In genomic region chr13:98222848-98223247, GRCm38 (mm10) we compare ENCODE assay signal across 9 mouse cellular contexts. TPM values are rescaled to one million over a fixed set of nuclear protein-coding genes. Genes with fewer than 3 reads are reported as not detected.
DNase-seq lines count a peak whose midpoint lies in the region; ATAC-seq lines count a peak whose summit lies in the region.
"Had no signal": no experiment of that assay in that cellular context is flagged by ENCODE, and none has a peak within 500 bp of the region (broad histone marks: within the 10 kb centered on the region; RNA-seq: fewer than 3 reads in every experiment).

No protein-coding gene starts in this region.

- H3K9ac ChIP-seq in forebrain, embryonic 16.5 days (replicated peaks; ENCODE audit: low read depth, low read length): no peak overlapping the region

- 0 out of 2 replicates have a peak, but pooled peaks cover 3% of the 10 kb centered on the region for H3K4me1 ChIP-seq in forebrain, embryonic 16.5 days (replicated peaks; ENCODE audit: control insufficient read depth, insufficient read depth, low read length)
- H3K4me1 ChIP-seq in midbrain, embryonic 10.5 days: 0 out of 2 replicates have a peak, but pooled peaks cover 3% of the 10 kb centered on the region

- H3K9me3 ChIP-seq in forebrain, embryonic 16.5 days (ENCODE audit: control insufficient read depth, low read length): no peaks in the 10 kb centered on the region
- no peaks in the 10 kb centered on the region for H3K9me3 ChIP-seq in midbrain, embryonic 10.5 days (replicated peaks)

- peak; percentile 25 for DNase-seq in ovary, postnatal 36 days (ENCODE audit: low spot score)
- no peak for DNase-seq in ovary, adult 18-20 months (ENCODE audit: low spot score)
- peak; percentile 44 for DNase-seq in adrenal gland, postnatal 25 days
- peak; percentile 27 for DNase-seq in kidney, adult 9 months
- peak; percentile 36 for DNase-seq in midbrain, embryonic 10.5 days (ENCODE audit: low spot score)
- no peak for DNase-seq in right cerebral cortex, postnatal 36 days (ENCODE audit: low spot score in 2 of 2)

- H3K27ac ChIP-seq in forebrain, embryonic 16.5 days (ENCODE audit: low read length): no peak overlapping the region
- H3K27ac ChIP-seq in midbrain, embryonic 10.5 days (replicated peaks): peak overlapping the region; percentile 46

- peak overlapping the region; percentile 10; the same call in 1 of the 2 replicates for H3K4me2 ChIP-seq in forebrain, embryonic 16.5 days (ENCODE audit: low read length)

- ATAC-seq in forebrain, embryonic 16.5 days: peak; percentile 59; the same call in 1 of the 2 replicates
- ATAC-seq in inflammation-experienced regulatory T-cells, adult 6 months: no peak

- H3K27me3 ChIP-seq in forebrain, embryonic 16.5 days (replicated peaks; ENCODE audit: control insufficient read depth, insufficient read depth, low read length): no peaks in the 10 kb centered on the region
- H3K27me3 ChIP-seq in midbrain, embryonic 10.5 days (ENCODE audit: low read depth, poor library complexity, severe bottlenecking): no peaks in the 10 kb centered on the region

- no peak overlapping the region for H3K4me3 ChIP-seq in forebrain, embryonic 16.5 days (replicated peaks; ENCODE audit: low read length)
- no peak overlapping the region for H3K4me3 ChIP-seq in midbrain, embryonic 10.5 days
- H3K4me3 ChIP-seq: erythroblast, embryonic 14.5 days had no signal

- 35% methylated on average over 12 of the region's 12 CpGs for WGBS in forebrain, embryonic 16.5 days
- 42% methylated on average over 12 of the region's 12 CpGs for WGBS in midbrain, embryonic 10.5 days

- no peaks in the 10 kb centered on the region for H3K36me3 ChIP-seq in forebrain, embryonic 16.5 days (ENCODE audit: control insufficient read depth, insufficient read depth)
- no peaks in the 10 kb centered on the region for H3K36me3 ChIP-seq in midbrain, embryonic 10.5 days

RNA-seq across cellular contexts. Expression of gene Arhgef28, which starts 16.6 kb away (rescaled TPM):
- total RNA-seq in adrenal gland, postnatal 25 days (2021): 16.0 and 19.8 TPM in 2 replicates
- 16.3 and 17.3 TPM in 2 replicates for polyA plus RNA-seq in forebrain, embryonic 16.5 days (2015; fragmentation: Nextera tagmentation; extraction: Ambion mirVana)
- 8.9 and 10.0 TPM in 2 replicates for polyA plus RNA-seq in midbrain, embryonic 10.5 days (2016; fragmentation: Nextera tagmentation; extraction: Ambion mirVana)
- polyA plus RNA-seq in inflammation-experienced regulatory T-cells, adult 6 months (2017; shearing (Covaris generic)): under 1 TPM in 2 of 3 experiments, not detected in 1; 0.17 to 0.33 TPM

RNA-seq across cellular contexts. Expression of gene Utp15, which starts 40.0 kb away (rescaled TPM):
- 15.1 and 19.1 TPM in 2 replicates for total RNA-seq in adrenal gland, postnatal 25 days (2021)
- polyA plus RNA-seq in forebrain, embryonic 16.5 days (2015; fragmentation: Nextera tagmentation; extraction: Ambion mirVana): 37.3 and 38.9 TPM in 2 replicates
- polyA plus RNA-seq in midbrain, embryonic 10.5 days (2016; fragmentation: Nextera tagmentation; extraction: Ambion mirVana): 41.9 and 46.8 TPM in 2 replicates
- polyA plus RNA-seq in inflammation-experienced regulatory T-cells, adult 6 months (2017; shearing (Covaris generic)): 10 to 100 TPM; 18.1 to 25.9 (median 24.9) TPM

RNA-seq across cellular contexts. Expression of gene Ankra2, which starts 40.0 kb away (rescaled TPM):
- total RNA-seq in adrenal gland, postnatal 25 days (2021): 22.9 and 29.1 TPM in 2 replicates
- 55.9 and 65.2 TPM in 2 replicates for polyA plus RNA-seq in forebrain, embryonic 16.5 days (2015; fragmentation: Nextera tagmentation; extraction: Ambion mirVana)
- polyA plus RNA-seq in midbrain, embryonic 10.5 days (2016; fragmentation: Nextera tagmentation; extraction: Ambion mirVana): 17.7 and 23.3 TPM in 2 replicates
- polyA plus RNA-seq in inflammation-experienced regulatory T-cells, adult 6 months (2017; shearing (Covaris generic)): 10 to 100 TPM; 19.4 to 25.6 (median 24.6) TPM

RNA-seq across cellular contexts. Expression of gene Gm21976, which starts 56.8 kb away (rescaled TPM):
- total RNA-seq in adrenal gland, postnatal 25 days (2021): not detected in 2 replicates
- not detected in 2 replicates for polyA plus RNA-seq in forebrain, embryonic 16.5 days (2015; fragmentation: Nextera tagmentation; extraction: Ambion mirVana)
- not detected in 2 replicates for polyA plus RNA-seq in midbrain, embryonic 10.5 days (2016; fragmentation: Nextera tagmentation; extraction: Ambion mirVana)
- polyA plus RNA-seq in inflammation-experienced regulatory T-cells, adult 6 months (2017; shearing (Covaris generic)): not detected
- polyA plus RNA-seq: erythroblast, embryonic 14.5 days had no signal

Comparison
In these comparisons a context has a peak if more than half of its experiments do, and no peak if none do; other contexts are left out.
1. DNase-seq: peak in ovary, postnatal 36 days (single experiment), adrenal gland, postnatal 25 days (single experiment), kidney, adult 9 months (single experiment) and midbrain, embryonic 10.5 days (single experiment); none in ovary, adult 18-20 months (single experiment) and right cerebral cortex, postnatal 36 days (0 of 2).